Mouse (Mus musculus) stomach, embryonic 14.5 days (tissue): ENCODE results near the gene 1700093K21Rik. TPM values are rescaled to one million over a fixed set of nuclear protein-coding genes. Genes with fewer than 3 reads are reported as not detected.
"Not testable (repeated sequence)": the region's sequence is repeated elsewhere in the genome, so short reads cannot be mapped to it uniquely, and the experiment has no call there.

Experiments used
- ATAC-seq: fragments of 200-750 bp; cut with Nextera tagmentation; 2 replicates; pipeline ENCODE4 v1.8.0; 2017; ENCODE audit warnings: low read depth, moderate TSS enrichment; ENCODE audit not compliant: insufficient number of reproducible peaks, insufficient read depth, low FRiP score
- H3K27ac ChIP-seq: fragments of 300-500 bp; sonication (generic); 2 replicates; pipeline ENCODE4 v1.5.1; 2014; ENCODE audit warnings: mild to moderate bottlenecking, low read length, moderate library complexity, mixed read lengths
- H3K27me3 ChIP-seq: fragments of 300-500 bp; sonication (generic); 2 replicates; pipeline ENCODE4 v1.6.1; 2014; ENCODE audit warnings: low read length, control low read depth, mixed read lengths; ENCODE audit not compliant: control insufficient read depth, insufficient read depth
- H3K36me3 ChIP-seq: fragments of 300-500 bp; sonication (generic); 2 replicates; pipeline ENCODE4 v1.6.1; 2014; ENCODE audit warnings: mild to moderate bottlenecking, control low read depth, low read length, moderate library complexity, mixed read lengths; ENCODE audit not compliant: control insufficient read depth, insufficient read depth
- H3K4me1 ChIP-seq: fragments of 300-500 bp; sonication (generic); 2 replicates; pipeline ENCODE4 v1.6.1; 2014; ENCODE audit warnings: low read length, control low read depth, mixed read lengths; ENCODE audit not compliant: control insufficient read depth, insufficient read depth
- H3K4me2 ChIP-seq: fragments of 300-500 bp; sonication (generic); replicated peaks from 2 replicates; pipeline ENCODE4 v1.6.1; 2014; ENCODE audit warnings: low read depth, low read length, control low read depth
- H3K4me3 ChIP-seq: fragments of 300-500 bp; sonication (generic); 2 replicates; pipeline ENCODE4 v1.5.1; 2014; ENCODE audit warnings: low read depth, low read length, control low read depth
- H3K9ac ChIP-seq: fragments of 300-500 bp; sonication (generic); replicated peaks from 2 replicates; pipeline ENCODE4 v1.6.1; 2014; ENCODE audit warnings: low read depth, mild to moderate bottlenecking, control low read depth, low read length, moderate library complexity, mixed read lengths
- H3K9me3 ChIP-seq: fragments of 300-500 bp; sonication (generic); 2 replicates; pipeline ENCODE4 v1.6.1; 2016; ENCODE audit warnings: low read depth, low read length, control low read depth; ENCODE audit not compliant: control insufficient read depth
- WGBS: fragments of 180-500 bp; shearing (Covaris S2); extraction: QIAGEN DNeasy Blood & Tissue Kit; methylation state at CpG from one replicate; pipeline ENCODE4 v1.1.7; 2014; 5-methylcytosine and 5-hydroxymethylcytosine counted together
- polyA plus RNA-seq: library from polyadenylated mRNA; unstranded; fragments of >200 nt; fragmentation: Nextera tagmentation; extraction: Ambion mirVana; gene quantifications from 2 replicates; pipeline ENCODE4 v1.2.1, GENCODE M21; 2014

Gene 1700093K21Rik
- polyA plus RNA-seq, 1 experiment from 2014 or later: not detected

- H3K9ac ChIP-seq, H3K36me3 ChIP-seq, H3K9me3 ChIP-seq, ATAC-seq, H3K4me1 ChIP-seq, H3K27me3 ChIP-seq, H3K4me2 ChIP-seq, H3K27ac ChIP-seq, H3K4me3 ChIP-seq: not testable (repeated sequence)
- 80% methylated on average over 5 of the region's 5 CpGs for WGBS
These were observed 16.2 kb downstream of the 1700093K21Rik start for GRCm38 (mm10) chr11:23504801-23505200.

- Histone ChIP-seq H3K36me3 (peaks cover 15% of the 10 kb centered on the region), H3K27ac (peak overlapping the region; percentile 66), H3K4me3 (peak overlapping the region; percentile 32), H3K4me1 (peaks cover 16% of the 10 kb centered on the region), H3K4me2 (peak overlapping the region; percentile 61), H3K27me3 (no peaks in the 10 kb centered on the region), H3K9ac (no peak overlapping the region), H3K9me3 (no peaks in the 10 kb centered on the region)
- ATAC-seq: no peak
- WGBS: 39% methylated on average over 5 of the region's 5 CpGs
These were observed 22.3 kb downstream of the 1700093K21Rik start for GRCm38 (mm10) chr11:23498609-23499008.

GRCm38 (mm10) chr11:23497718-23498509 lies 23.0 kb downstream of the 1700093K21Rik start, which contains the start of gene Ahsa2:
Gene Ahsa2, minus strand, starts transcription at chr11:23498030.
- H3K9ac ChIP-seq: peak within 1 kb of the TSS; percentile 90
- peak within 1 kb of the TSS; percentile 61 for H3K4me2 ChIP-seq
- peak within 1 kb of the TSS; percentile 80 for H3K4me3 ChIP-seq
- WGBS: under 1% methylated on average over 56 of the region's 66 CpGs
- ATAC-seq: peak; percentile 94
- no peaks in the 10 kb centered on the region for H3K9me3 ChIP-seq
- H3K27me3 ChIP-seq: no peaks in the 10 kb centered on the region
- H3K36me3 ChIP-seq: peaks cover 22% of the 10 kb centered on the region
- peak within 1 kb of the TSS; percentile 92 for H3K27ac ChIP-seq
- peaks cover 16% of the 10 kb centered on the region for H3K4me1 ChIP-seq

- Histone ChIP-seq H3K27ac (peak overlapping the region; percentile 92), H3K9me3 (no peaks in the 10 kb centered on the region), H3K4me2 (peak overlapping the region; percentile 61), H3K36me3 (peaks cover 28% of the 10 kb centered on the region), H3K9ac (peak overlapping the region; percentile 90), H3K4me3 (peak overlapping the region; percentile 80), H3K4me1 (peaks cover 16% of the 10 kb centered on the region), H3K27me3 (no peaks in the 10 kb centered on the region)
- ATAC-seq: peak; percentile 79
- WGBS: under 1% methylated on average over 22 of the region's 22 CpGs
These were observed 23.6 kb downstream of the 1700093K21Rik start for GRCm38 (mm10) chr11:23497335-23497717.

- peak overlapping the region; percentile 61 for H3K4me2 ChIP-seq
- H3K9me3 ChIP-seq: no peaks in the 10 kb centered on the region
- H3K9ac ChIP-seq: peak overlapping the region; percentile 90
- no peaks in the 10 kb centered on the region for H3K27me3 ChIP-seq
- no peak for ATAC-seq
- WGBS: 42% methylated on average over 6 of the region's 6 CpGs
- peaks cover 16% of the 10 kb centered on the region for H3K4me1 ChIP-seq
- H3K27ac ChIP-seq: no peak overlapping the region
- H3K36me3 ChIP-seq: peaks cover 34% of the 10 kb centered on the region
- peak overlapping the region; percentile 80 for H3K4me3 ChIP-seq
These were observed 24.3 kb downstream of the 1700093K21Rik start for GRCm38 (mm10) chr11:23496661-23497060.

GRCm38 (mm10) chr11:23495231-23495630 lies 25.7 kb downstream of the 1700093K21Rik start:
- WGBS: 92% methylated on average over 6 of the region's 6 CpGs
- no peak for ATAC-seq
- Histone ChIP-seq H3K9me3 (no peaks in the 10 kb centered on the region), H3K4me2 (no peak overlapping the region), H3K36me3 (peaks cover 48% of the 10 kb centered on the region), H3K9ac (no peak overlapping the region), H3K4me1 (peaks cover 16% of the 10 kb centered on the region), H3K27me3 (no peaks in the 10 kb centered on the region), H3K4me3 (no peak overlapping the region), H3K27ac (no peak overlapping the region)

GRCm38 (mm10) chr11:23492048-23492790 lies 28.7 kb downstream of the 1700093K21Rik start:
- no peak for ATAC-seq
- Histone ChIP-seq H3K27ac (no peak overlapping the region), H3K27me3 (no peaks in the 10 kb centered on the region), H3K9me3 (no peaks in the 10 kb centered on the region), H3K9ac (no peak overlapping the region), H3K4me3 (no peak overlapping the region), H3K36me3 (peaks cover 77% of the 10 kb centered on the region), H3K4me2 (no peak overlapping the region), H3K4me1 (peaks cover 16% of the 10 kb centered on the region)
- WGBS: 93% methylated on average over 4 of the region's 4 CpGs

- H3K27ac ChIP-seq: no peak overlapping the region
- H3K4me1 ChIP-seq: no peaks in the 10 kb centered on the region
- H3K27me3 ChIP-seq: no peaks in the 10 kb centered on the region
- ATAC-seq: no peak
- H3K4me3 ChIP-seq: no peak overlapping the region
- H3K4me2 ChIP-seq: no peak overlapping the region
- 78% methylated on average over 1 of the region's 1 CpGs for WGBS
- H3K9ac ChIP-seq: no peak overlapping the region
- H3K36me3 ChIP-seq: peaks cover 85% of the 10 kb centered on the region
- H3K9me3 ChIP-seq: no peaks in the 10 kb centered on the region
These were observed 31.0 kb downstream of the 1700093K21Rik start for GRCm38 (mm10) chr11:23489955-23490354.
